Mouse (Mus musculus): ENCODE results near the gene Mapkapk3. TPM values are rescaled to one million over a fixed set of nuclear protein-coding genes. Genes with fewer than 3 reads are reported as not detected.
A peak's percentile ranks its signal among the peaks of the same experiment; 100 is the strongest.

Mapkapk3 gene
- polyA plus RNA-seq, 1 experiment from 2014 or later, result 5.9 TPM

DNA sequence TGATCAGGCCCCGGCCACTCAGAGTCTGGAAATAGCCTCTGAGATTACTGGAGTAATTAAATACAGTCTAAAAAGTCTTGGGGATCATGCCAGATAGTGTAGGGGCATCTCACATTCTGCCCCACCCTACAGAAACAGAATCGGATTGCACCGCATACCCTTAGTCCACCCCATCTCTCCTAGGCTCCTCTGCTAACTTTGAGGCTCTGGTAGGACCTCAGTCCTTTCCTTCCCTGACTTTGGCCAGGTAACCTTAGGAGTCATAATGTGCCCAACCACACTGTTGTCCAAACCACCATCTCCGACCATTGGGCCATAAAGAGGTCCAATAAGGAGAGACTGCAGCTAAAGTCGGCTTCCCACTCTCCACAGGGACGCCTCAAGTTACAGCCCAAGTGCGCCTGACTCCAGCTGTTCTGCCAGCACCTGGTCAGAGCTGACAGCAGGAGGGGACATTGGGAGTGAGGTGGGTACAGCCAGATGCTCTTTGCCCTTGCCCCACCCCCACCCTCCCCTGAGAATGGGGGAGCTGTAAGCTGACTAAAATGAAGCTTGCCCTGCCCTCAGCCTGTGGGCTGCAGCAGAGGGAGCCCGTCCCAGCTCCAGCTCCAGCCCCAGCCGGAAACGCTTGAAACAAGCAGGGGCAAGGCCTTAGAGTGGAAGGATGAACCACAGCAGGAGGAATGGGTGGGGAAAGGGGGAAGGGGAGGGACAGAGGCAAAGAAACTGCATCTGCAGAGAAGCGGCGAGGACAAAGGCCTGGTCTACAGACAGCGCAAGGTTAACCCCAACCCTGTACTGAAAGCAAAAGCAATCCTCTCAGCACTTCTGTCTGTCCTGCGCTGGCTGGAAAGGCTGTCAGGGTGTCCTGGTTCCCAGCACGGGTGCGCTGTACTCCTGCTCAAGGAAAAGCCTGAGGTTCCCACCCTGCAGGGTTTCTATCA, 10.0 kb downstream of the Mapkapk3 start:
- peak overlapping the region; percentile 77 for H3K27ac ChIP-seq
- no peaks in the 10 kb centered on the region for H3K36me3 ChIP-seq
- peak overlapping the region; percentile 24; the same call in 1 of the 2 replicates for H3K4me3 ChIP-seq
- 15% methylated on average over 16 of the region's 16 CpGs for WGBS
- no peaks in the 10 kb centered on the region for H3K27me3 ChIP-seq (ENCODE audit: low read depth, poor library complexity, severe bottlenecking)
- DNase-seq (ENCODE audit: low spot score), result peak; percentile 60
- H3K9me3 ChIP-seq (replicated peaks), result no peaks in the 10 kb centered on the region
- peaks cover 28% of the 10 kb centered on the region for H3K4me1 ChIP-seq

DNA sequence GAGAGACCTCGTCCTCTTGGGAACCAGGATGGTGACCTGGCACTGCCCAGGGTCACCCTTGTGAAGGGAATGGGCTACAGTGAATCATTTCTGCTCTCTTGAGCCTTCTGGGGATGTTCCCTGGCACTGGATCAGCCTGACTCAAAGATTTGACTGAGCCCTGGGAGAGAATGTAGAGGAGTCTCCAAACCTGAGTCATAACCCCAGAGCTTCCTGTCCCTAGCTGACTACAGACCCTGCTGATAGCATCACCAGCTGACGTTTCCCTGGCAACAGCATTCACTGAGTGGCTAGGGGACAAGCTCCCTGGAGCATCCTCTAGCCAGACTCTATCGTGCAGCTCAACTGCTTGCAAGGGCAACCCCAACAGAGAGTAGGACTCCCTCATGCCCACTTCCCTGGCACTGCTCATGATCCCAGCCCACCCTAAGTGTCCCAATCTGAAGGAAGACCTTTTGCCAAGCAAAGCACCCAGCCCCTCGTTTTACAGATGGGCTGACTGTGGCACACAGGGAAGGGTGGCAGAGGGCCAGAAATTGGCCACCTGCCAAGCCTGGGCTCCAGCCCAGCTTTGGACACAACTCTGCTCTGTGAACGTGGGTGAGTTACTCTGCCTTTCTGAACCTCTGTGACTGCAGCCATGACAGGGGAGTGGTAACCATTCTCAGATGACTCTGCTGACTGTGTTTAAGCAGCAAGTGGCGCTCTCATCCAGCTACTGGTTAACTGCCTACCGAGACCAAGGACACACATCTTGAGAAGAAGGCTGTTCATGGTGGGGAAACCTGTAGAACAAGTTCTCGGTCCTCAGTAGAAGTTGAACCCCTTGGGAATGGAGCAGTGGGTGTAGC, 10.9 kb downstream of the Mapkapk3 start:
- DNase-seq (ENCODE audit: low spot score), result no peak
- H3K27ac ChIP-seq, result 0 out of 2 replicates have a peak overlapping the region, but pooled peaks have one; percentile 25

DNA sequence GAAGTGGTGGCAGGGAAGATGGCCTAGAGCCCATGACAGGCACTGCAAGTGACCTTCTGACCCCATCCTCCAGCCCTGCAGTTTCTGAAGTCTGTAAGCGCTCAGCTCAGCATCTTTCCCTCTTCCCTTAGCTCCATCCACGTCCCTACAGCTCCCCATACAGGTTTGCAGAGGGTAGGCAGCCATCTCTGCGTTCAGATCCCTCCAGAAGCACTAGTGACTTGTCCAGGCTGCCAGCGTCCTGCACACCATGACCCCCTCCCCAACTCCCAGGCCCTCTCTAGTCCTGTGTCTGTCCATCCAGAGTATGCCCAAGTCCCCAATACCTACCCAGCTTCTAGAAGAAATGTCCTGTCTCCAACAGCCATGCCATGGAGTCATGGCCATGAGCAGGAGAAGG, 11.6 kb downstream of the Mapkapk3 start:
- no peak for DNase-seq (ENCODE audit: low spot score)
- Histone ChIP-seq H3K27me3 (ENCODE audit: low read depth, poor library complexity, severe bottlenecking) (no peaks in the 10 kb centered on the region), H3K4me1 (peaks cover 35% of the 10 kb centered on the region), H3K36me3 (no peaks in the 10 kb centered on the region), H3K4me3 (no peak overlapping the region), H3K27ac (no peak overlapping the region), H3K9me3 (replicated peaks) (no peaks in the 10 kb centered on the region)
- 47% methylated on average over 4 of the region's 4 CpGs for WGBS

More for the DNA sequence above, 10.9 kb downstream of the Mapkapk3 start:
- Histone ChIP-seq H3K36me3 (no peaks in the 10 kb centered on the region), H3K27me3 (ENCODE audit: low read depth, poor library complexity, severe bottlenecking) (no peaks in the 10 kb centered on the region), H3K4me3 (no peak overlapping the region), H3K4me1 (peaks cover 35% of the 10 kb centered on the region), H3K9me3 (replicated peaks) (no peaks in the 10 kb centered on the region)
- 60% methylated on average over 8 of the region's 8 CpGs for WGBS

GRCm38 (mm10) chr9:107277603-107278002, 12.1 kb downstream of the Mapkapk3 start:
- H3K27me3 ChIP-seq (ENCODE audit: low read depth, poor library complexity, severe bottlenecking), result no peaks in the 10 kb centered on the region
- no peak overlapping the region for H3K4me3 ChIP-seq
- no peaks in the 10 kb centered on the region for H3K36me3 ChIP-seq
- 89% methylated on average over 7 of the region's 7 CpGs for WGBS
- H3K9me3 ChIP-seq (replicated peaks), result no peaks in the 10 kb centered on the region
- H3K27ac ChIP-seq, result no peak overlapping the region
- no peak for DNase-seq (ENCODE audit: low spot score)
- peaks cover 35% of the 10 kb centered on the region for H3K4me1 ChIP-seq

GRCm38 (mm10) chr9:107275710-107276109, 14.0 kb downstream of the Mapkapk3 start:
- Histone ChIP-seq H3K36me3 (no peaks in the 10 kb centered on the region), H3K27me3 (ENCODE audit: low read depth, poor library complexity, severe bottlenecking) (no peaks in the 10 kb centered on the region), H3K27ac (no peak overlapping the region), H3K9me3 (replicated peaks) (no peaks in the 10 kb centered on the region), H3K4me1 (peaks cover 37% of the 10 kb centered on the region), H3K4me3 (no peak overlapping the region)
- 87% methylated on average over 5 of the region's 5 CpGs for WGBS
- no peak for DNase-seq (ENCODE audit: low spot score)

DNA sequence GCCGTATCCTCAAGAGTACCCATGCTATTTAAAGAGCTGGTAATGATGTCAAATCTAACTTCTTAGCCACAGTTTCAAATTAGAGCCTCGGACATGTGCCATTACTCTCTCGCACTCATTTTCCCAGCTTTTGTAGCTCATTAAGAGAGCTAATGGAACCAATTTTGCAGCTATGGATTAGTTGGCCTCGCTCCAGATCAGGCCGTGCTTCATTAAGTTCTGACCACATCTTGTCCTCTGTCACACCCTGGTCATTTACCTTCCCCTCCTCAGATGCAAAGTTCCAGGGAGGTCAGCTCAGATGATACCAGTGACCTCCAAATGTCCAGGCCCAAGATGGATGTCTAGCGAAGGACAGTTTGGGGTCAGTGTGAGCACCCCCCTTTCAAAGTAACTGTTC, 14.9 kb downstream of the Mapkapk3 start:
- H3K36me3 ChIP-seq, result no peaks in the 10 kb centered on the region
- no peaks in the 10 kb centered on the region for H3K9me3 ChIP-seq (replicated peaks)
- no peak overlapping the region for H3K27ac ChIP-seq
- no peak overlapping the region for H3K4me3 ChIP-seq
- DNase-seq (ENCODE audit: low spot score), result no peak
- no peaks in the 10 kb centered on the region for H3K27me3 ChIP-seq (ENCODE audit: low read depth, poor library complexity, severe bottlenecking)
- WGBS, result 66% methylated on average over 6 of the region's 6 CpGs
- peaks cover 28% of the 10 kb centered on the region for H3K4me1 ChIP-seq

GRCm38 (mm10) chr9:107273184-107273583, 16.5 kb downstream of the Mapkapk3 start:
- H3K9me3 ChIP-seq (replicated peaks), result no peaks in the 10 kb centered on the region
- no peak for DNase-seq (ENCODE audit: low spot score)
- H3K27me3 ChIP-seq (ENCODE audit: low read depth, poor library complexity, severe bottlenecking), result no peaks in the 10 kb centered on the region
- no peaks in the 10 kb centered on the region for H3K36me3 ChIP-seq
- H3K4me1 ChIP-seq, result peaks cover 13% of the 10 kb centered on the region
- no peak overlapping the region for H3K27ac ChIP-seq
- H3K4me3 ChIP-seq, result no peak overlapping the region
- 79% methylated on average over 10 of the region's 10 CpGs for WGBS

DNA sequence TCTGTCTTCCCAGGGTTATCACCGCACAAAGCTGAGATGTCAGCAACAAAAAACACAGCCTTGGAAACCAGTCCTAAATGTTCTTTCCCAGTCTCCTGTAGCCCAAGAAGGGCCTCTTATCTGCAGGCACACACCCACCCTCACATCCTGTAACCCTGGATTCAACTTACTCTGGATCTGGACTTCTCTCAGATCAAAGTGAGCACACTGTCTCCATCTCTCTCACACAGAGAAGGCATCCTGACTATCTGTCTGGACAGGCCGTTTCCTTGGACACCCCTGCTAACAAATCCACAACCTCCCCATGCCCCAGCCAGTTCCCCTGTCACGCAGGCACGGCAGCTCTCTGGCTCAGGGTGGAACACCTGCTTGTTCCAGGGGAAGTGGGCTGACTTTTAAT, 17.4 kb downstream of the Mapkapk3 start:
- Histone ChIP-seq H3K36me3 (no peaks in the 10 kb centered on the region), H3K9me3 (replicated peaks) (no peaks in the 10 kb centered on the region), H3K4me1 (peaks cover 15% of the 10 kb centered on the region; the same call in 1 of the 2 replicates), H3K27me3 (ENCODE audit: low read depth, poor library complexity, severe bottlenecking) (no peaks in the 10 kb centered on the region), H3K27ac (no peak overlapping the region), H3K4me3 (no peak overlapping the region)
- DNase-seq (ENCODE audit: low spot score), result no peak
- WGBS, result 62% methylated on average over 4 of the region's 4 CpGs

DNA sequence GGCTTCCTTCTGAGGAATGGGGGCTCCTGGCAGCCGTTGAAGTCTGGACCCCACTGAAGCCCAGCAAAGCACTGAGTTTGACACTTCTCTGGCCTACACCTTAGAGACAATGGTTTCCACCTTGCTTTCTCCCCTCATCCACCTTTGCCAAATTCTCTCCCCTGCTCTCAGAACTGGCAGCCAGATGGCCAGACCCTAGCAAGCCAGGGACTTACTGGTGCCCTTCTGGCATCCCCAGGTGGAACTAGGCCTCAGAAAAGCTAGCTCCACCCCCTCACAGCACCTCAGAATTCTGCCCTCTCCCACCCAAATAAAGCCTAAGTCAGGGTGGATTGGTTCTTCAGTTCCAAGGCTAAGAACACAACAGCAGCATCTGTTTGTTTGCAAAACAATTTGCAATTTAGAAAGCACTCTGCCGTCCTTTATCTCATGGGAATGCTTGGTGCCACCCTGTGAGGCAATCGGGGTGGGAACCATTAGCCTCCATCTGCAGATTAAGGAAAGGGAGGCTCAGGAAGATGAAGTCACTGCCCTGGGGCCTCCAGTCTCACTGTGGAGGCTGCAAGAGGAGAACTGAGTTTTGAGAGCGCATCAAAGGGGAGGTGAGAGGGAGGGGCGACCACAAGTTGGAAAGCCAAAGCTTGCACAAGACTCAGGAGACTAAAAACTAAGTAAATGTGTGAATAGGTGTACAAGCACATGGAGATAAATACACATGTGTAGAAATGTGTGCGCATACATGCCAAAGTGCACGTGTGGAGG, 18.3 kb downstream of the Mapkapk3 start:
- no peak for DNase-seq (ENCODE audit: low spot score)
- no peak overlapping the region for H3K27ac ChIP-seq
- no peaks in the 10 kb centered on the region for H3K9me3 ChIP-seq (replicated peaks)
- H3K4me1 ChIP-seq, result peaks cover 15% of the 10 kb centered on the region; the same call in 1 of the 2 replicates
- no peaks in the 10 kb centered on the region for H3K36me3 ChIP-seq
- no peak overlapping the region for H3K4me3 ChIP-seq
- 78% methylated on average over 7 of the region's 7 CpGs for WGBS
- H3K27me3 ChIP-seq (ENCODE audit: low read depth, poor library complexity, severe bottlenecking), result no peaks in the 10 kb centered on the region

DNA sequence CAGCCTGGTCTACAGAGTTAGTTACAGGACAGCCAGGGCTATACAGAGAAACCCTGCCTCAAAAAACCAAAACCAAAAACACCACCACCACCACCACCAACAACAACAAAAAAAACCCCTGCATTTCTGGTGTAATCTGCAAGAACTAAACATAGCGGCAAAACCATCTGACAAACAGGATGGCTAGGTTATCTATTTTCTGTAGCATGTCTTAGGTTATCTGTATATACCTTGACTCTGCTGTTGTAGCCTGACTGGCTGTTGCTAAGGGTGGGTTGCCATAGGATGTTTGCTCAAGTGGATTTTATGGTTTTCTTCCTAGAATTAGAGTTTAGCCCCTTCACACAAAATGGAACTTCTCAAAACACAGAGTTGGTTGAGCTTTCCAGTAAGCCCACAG, 19.9 kb downstream of the Mapkapk3 start:
- H3K9me3 ChIP-seq (replicated peaks), result no peaks in the 10 kb centered on the region
- DNase-seq (ENCODE audit: low spot score), result no peak
- no peaks in the 10 kb centered on the region for H3K27me3 ChIP-seq (ENCODE audit: low read depth, poor library complexity, severe bottlenecking)
- H3K4me3 ChIP-seq, result no peak overlapping the region
- no peak overlapping the region for H3K27ac ChIP-seq
- H3K4me1 ChIP-seq, result peaks cover 22% of the 10 kb centered on the region
- WGBS, result 95% methylated on average over 1 of the region's 1 CpGs
- H3K36me3 ChIP-seq, result no peaks in the 10 kb centered on the region

- Histone ChIP-seq H3K27ac (no peak overlapping the region), H3K9me3 (replicated peaks) (no peaks in the 10 kb centered on the region), H3K36me3 (no peaks in the 10 kb centered on the region), H3K4me1 (peaks cover 14% of the 10 kb centered on the region), H3K4me3 (no peak overlapping the region), H3K27me3 (ENCODE audit: low read depth, poor library complexity, severe bottlenecking) (no peaks in the 10 kb centered on the region)
- DNase-seq (ENCODE audit: low spot score), result no peak
- 29% methylated on average over 4 of the region's 4 CpGs for WGBS
Measured at GRCm38 (mm10) chr9:107267721-107268402, 21.8 kb downstream of the Mapkapk3 start.

- no peak overlapping the region for H3K27ac ChIP-seq
- WGBS, result 63% methylated on average over 1 of the region's 1 CpGs
- H3K4me1 ChIP-seq, result peaks cover 16% of the 10 kb centered on the region
- DNase-seq (ENCODE audit: low spot score), result no peak
- H3K9me3 ChIP-seq (replicated peaks), result no peaks in the 10 kb centered on the region
- H3K36me3 ChIP-seq, result no peaks in the 10 kb centered on the region
- H3K27me3 ChIP-seq (ENCODE audit: low read depth, poor library complexity, severe bottlenecking), result no peaks in the 10 kb centered on the region
- H3K4me3 ChIP-seq, result no peak overlapping the region
Measured at GRCm38 (mm10) chr9:107267028-107267427, 22.6 kb downstream of the Mapkapk3 start.

All from limb, embryonic 10.5 days (tissue).